Mouse (Mus musculus) heart, embryonic 11.5 days (tissue): ENCODE data around the gene Zfp456. TPM values are rescaled to one million over a fixed set of nuclear protein-coding genes. Genes with fewer than 3 reads are reported as not detected.
"Not testable (repeated sequence)": the region's sequence is repeated elsewhere in the genome, so short reads cannot be mapped to it uniquely, and the experiment has no call there.

Source experiments
- ATAC-seq: fragments of 200-750 bp; cut with Nextera tagmentation; replicated peaks from 2 replicates; pipeline ENCODE4 v1.8.0; 2017; ENCODE audit warnings: moderate library complexity; ENCODE audit not compliant: insufficient number of reproducible peaks, low FRiP score, low TSS enrichment
- H3K27ac ChIP-seq: fragments of 300-500 bp; sonication (generic); 2 replicates; pipeline ENCODE4 v1.5.1; 2014; ENCODE audit warnings: mild to moderate bottlenecking, low read depth, low read length
- H3K27me3 ChIP-seq: fragments of 300-500 bp; sonication (generic); 2 replicates; pipeline ENCODE4 v1.6.1; 2014; ENCODE audit warnings: mild to moderate bottlenecking, low read length, mixed read lengths; ENCODE audit not compliant: control insufficient read depth, insufficient read depth
- H3K36me3 ChIP-seq: fragments of 300-500 bp; sonication (generic); 2 replicates; pipeline ENCODE4 v1.6.1; 2014; ENCODE audit warnings: mild to moderate bottlenecking, low read length, moderate library complexity, mixed read lengths; ENCODE audit not compliant: control insufficient read depth, insufficient read depth
- H3K4me1 ChIP-seq: fragments of 300-500 bp; sonication (generic); 2 replicates; pipeline ENCODE4 v1.6.1; 2014; ENCODE audit warnings: low read length; ENCODE audit not compliant: control insufficient read depth, insufficient read depth
- H3K4me2 ChIP-seq: fragments of 300-500 bp; sonication (generic); 2 replicates; pipeline ENCODE4 v1.6.1; 2014; ENCODE audit warnings: mild to moderate bottlenecking, moderate library complexity
- H3K4me3 ChIP-seq: fragments of 300-500 bp; sonication (generic); 2 replicates; pipeline ENCODE4 v1.5.1; 2014; ENCODE audit warnings: low read depth, low read length
- H3K9ac ChIP-seq: fragments of 300-500 bp; sonication (generic); 2 replicates; pipeline ENCODE4 v1.6.1; 2014; ENCODE audit warnings: mild to moderate bottlenecking, low read depth, low read length, moderate library complexity
- H3K9me3 ChIP-seq: fragments of 300-500 bp; sonication (generic); replicated peaks from 2 replicates; pipeline ENCODE4 v1.6.1; 2016; ENCODE audit warnings: low read length; ENCODE audit not compliant: control insufficient read depth
- WGBS: fragments of 180-500 bp; shearing (Covaris S2); extraction: QIAGEN DNeasy Blood & Tissue Kit; methylation state at CpG from one replicate; pipeline ENCODE4 v1.1.7; 2014; ENCODE audit not compliant: insufficient replicate concordance; 5-methylcytosine and 5-hydroxymethylcytosine counted together
- polyA plus RNA-seq: library from polyadenylated mRNA; unstranded; fragments of >200 nt; fragmentation: Nextera tagmentation; extraction: Ambion mirVana; gene quantifications from 2 replicates; pipeline ENCODE4 v1.2.1, GENCODE M21; 2014

Gene Zfp456
- polyA plus RNA-seq, 1 experiment from 2014 or later: 1.2 TPM

- H3K4me1 ChIP-seq, H3K4me2 ChIP-seq, H3K9me3 ChIP-seq, H3K27me3 ChIP-seq, H3K9ac ChIP-seq, H3K4me3 ChIP-seq, H3K36me3 ChIP-seq, ATAC-seq, H3K27ac ChIP-seq: not testable (repeated sequence)
- 79% methylated on average over 3 of the region's 3 CpGs for WGBS
Observed at GRCm38 (mm10) chr13:67376255-67376654, 645 bp upstream of the Zfp456 start.

- 0% methylated on average over 15 of the region's 15 CpGs for WGBS
- Histone ChIP-seq H3K4me2 (peak within 1 kb of the TSS; percentile 74), H3K9me3 (no peaks in the 10 kb centered on the region), H3K27me3 (no peaks in the 10 kb centered on the region), H3K9ac (peak within 1 kb of the TSS; percentile 86), H3K4me1 (no peaks in the 10 kb centered on the region), H3K27ac (peak within 1 kb of the TSS; percentile 62), H3K36me3 (no peaks in the 10 kb centered on the region), H3K4me3 (peak within 1 kb of the TSS; percentile 73)
- ATAC-seq: peak; percentile 80
Observed at GRCm38 (mm10) chr13:67360131-67360744, 15.4 kb downstream of the Zfp456 start, which contains the start of the genes Gm28044 and Zfp953. Gene Gm28044 (minus strand): TSS chr13:67360536. Gene Zfp953 (minus strand): TSS chr13:67360605.

- Histone ChIP-seq H3K9me3 (no peaks in the 10 kb centered on the region), H3K4me3 (no peak overlapping the region), H3K36me3 (no peaks in the 10 kb centered on the region), H3K9ac (no peak overlapping the region), H3K4me2 (no peak overlapping the region), H3K27me3 (no peaks in the 10 kb centered on the region), H3K4me1 (no peaks in the 10 kb centered on the region), H3K27ac (no peak overlapping the region)
- no peak for ATAC-seq
Observed at GRCm38 (mm10) chr13:67351854-67352253, 23.8 kb downstream of the Zfp456 start.

GRCm38 (mm10) chr13:67343422-67343821 is 32.2 kb downstream of the Zfp456 start:
- no peak overlapping the region for H3K4me3 ChIP-seq
- ATAC-seq: no peak
- H3K27ac ChIP-seq: no peak overlapping the region
- H3K4me2 ChIP-seq: no peak overlapping the region
- H3K36me3 ChIP-seq: peaks cover 4% of the 10 kb centered on the region
- no peaks in the 10 kb centered on the region for H3K4me1 ChIP-seq
- H3K9me3 ChIP-seq: no peaks in the 10 kb centered on the region
- no peaks in the 10 kb centered on the region for H3K27me3 ChIP-seq
- WGBS: 85% methylated on average over 2 of the region's 2 CpGs
- H3K9ac ChIP-seq: no peak overlapping the region

- H3K27ac ChIP-seq: no peak overlapping the region
- H3K27me3 ChIP-seq: no peaks in the 10 kb centered on the region
- H3K4me1 ChIP-seq: peaks cover 4% of the 10 kb centered on the region
- H3K4me3 ChIP-seq: peak overlapping the region; percentile 58
- WGBS: 76% methylated on average over 1 of the region's 1 CpGs
- 0 out of 2 replicates have a peak, but pooled peaks have one; percentile 14 for ATAC-seq
- H3K9ac ChIP-seq: peak overlapping the region; percentile 69
- H3K4me2 ChIP-seq: peak overlapping the region; percentile 64
- no peaks in the 10 kb centered on the region for H3K9me3 ChIP-seq
- H3K36me3 ChIP-seq: no peaks in the 10 kb centered on the region
Observed at GRCm38 (mm10) chr13:67332877-67333276, 42.7 kb downstream of the Zfp456 start.

GRCm38 (mm10) chr13:67332019-67332724 is 43.4 kb downstream of the Zfp456 start, which contains the start of gene Zfp595:
Gene Zfp595 (minus strand): TSS chr13:67332570.
- 0 out of 2 replicates have a peak within 1 kb of the TSS, but pooled peaks have one; percentile 24 for H3K27ac ChIP-seq

More at GRCm38 (mm10) chr13:67332019-67332724, 43.4 kb downstream of the Zfp456 start, which contains the start of gene Zfp595:
- ATAC-seq: peak; percentile 88
- Histone ChIP-seq H3K4me1 (peaks cover 4% of the 10 kb centered on the region), H3K9ac (peak within 1 kb of the TSS; percentile 69), H3K27me3 (no peaks in the 10 kb centered on the region), H3K4me3 (peak within 1 kb of the TSS; percentile 58), H3K9me3 (no peaks in the 10 kb centered on the region), H3K4me2 (peak within 1 kb of the TSS; percentile 64), H3K36me3 (no peaks in the 10 kb centered on the region)
- 15% methylated on average over 17 of the region's 17 CpGs for WGBS

Other genes starting within 250 kb of the Zfp456 start
- 3.6 and 4.0 TPM in 2 replicates for gene Rsl1, start 202.6 kb downstream of the Zfp456 start, polyA plus RNA-seq
- 0.73 and 1.6 TPM in 2 replicates for gene Zfp455, start 181.3 kb downstream of the Zfp456 start, polyA plus RNA-seq
- 1.3 and 1.9 TPM in 2 replicates for gene Zfp458, start 97.3 kb downstream of the Zfp456 start, polyA plus RNA-seq
- 0.46 TPM in 1 of 2 replicates, not detected in the other for gene Zfp457, start 69.3 kb downstream of the Zfp456 start, polyA plus RNA-seq
- gene Zfp595, start 43.2 kb downstream of the Zfp456 start, polyA plus RNA-seq: 1.7 and 2.1 TPM in 2 replicates
- 0.31 and 1.1 TPM in 2 replicates for gene Gm28044, start 15.3 kb downstream of the Zfp456 start, polyA plus RNA-seq
- gene Zfp953, start 15.2 kb downstream of the Zfp456 start, polyA plus RNA-seq: 1.1 and 1.3 TPM in 2 replicates
- gene Gm28041, start 77 bp downstream of the Zfp456 start, polyA plus RNA-seq: 0.35 and 0.49 TPM in 2 replicates
- 2.9 and 3.1 TPM in 2 replicates for gene Zfp429, start 24.0 kb upstream of the Zfp456 start, polyA plus RNA-seq
- 0.31 TPM in 1 of 2 replicates, not detected in the other for gene Zfp459, start 45.6 kb upstream of the Zfp456 start, polyA plus RNA-seq
- gene Zfp874a, start 75.8 kb upstream of the Zfp456 start, polyA plus RNA-seq: 6.2 and 6.4 TPM in 2 replicates
- 1.6 and 2.8 TPM in 2 replicates for gene Zfp874b, start 108.4 kb upstream of the Zfp456 start, polyA plus RNA-seq
- 9.3 and 10.7 TPM in 2 replicates for gene Zfp58, start 124.7 kb upstream of the Zfp456 start, polyA plus RNA-seq
- gene Gm26965, start 150.3 kb upstream of the Zfp456 start, polyA plus RNA-seq: not detected in 2 replicates
- gene Zfp87, start 150.4 kb upstream of the Zfp456 start, polyA plus RNA-seq: 17.4 and 19.6 TPM in 2 replicates
- 8.8 and 12.5 TPM in 2 replicates for gene Zfp748, start 178.0 kb upstream of the Zfp456 start, polyA plus RNA-seq
- 3.0 and 3.1 TPM in 2 replicates for gene Zfp729b, start 233.9 kb upstream of the Zfp456 start, polyA plus RNA-seq